Mouse (Mus musculus) G1E (cell line): Measurements from ENCODE around the gene Slc2a8.

Source experiments
- CTCF ChIP-seq: IDR thresholded peaks from 2 replicates; pipeline ENCODE4 v1.5.1; 2012; ENCODE audit warnings: low read depth, low read length, inconsistent platforms, mixed read lengths
- GATA1 ChIP-seq: IDR thresholded peaks from 2 replicates; pipeline ENCODE4 v1.6.1; 2012; ENCODE audit warnings: borderline replicate concordance, low read length, inconsistent platforms, mixed read lengths
- GATA2 ChIP-seq: IDR thresholded peaks from 2 replicates; pipeline ENCODE4 v1.6.1; 2012; ENCODE audit warnings: low read depth, low read length, inconsistent platforms, borderline replicate concordance
- POLR2AphosphoS5 ChIP-seq: IDR thresholded peaks from 2 replicates; pipeline ENCODE4 v1.6.1; 2012; ENCODE audit warnings: low read depth, low read length, inconsistent platforms; ENCODE audit not compliant: insufficient replicate concordance
- TAL1 ChIP-seq: conservative IDR thresholded peaks from 2 replicates; pipeline ENCODE4 v1.6.1; 2012; ENCODE audit warnings: low read depth, low read length, inconsistent platforms, mixed read lengths

DNA sequence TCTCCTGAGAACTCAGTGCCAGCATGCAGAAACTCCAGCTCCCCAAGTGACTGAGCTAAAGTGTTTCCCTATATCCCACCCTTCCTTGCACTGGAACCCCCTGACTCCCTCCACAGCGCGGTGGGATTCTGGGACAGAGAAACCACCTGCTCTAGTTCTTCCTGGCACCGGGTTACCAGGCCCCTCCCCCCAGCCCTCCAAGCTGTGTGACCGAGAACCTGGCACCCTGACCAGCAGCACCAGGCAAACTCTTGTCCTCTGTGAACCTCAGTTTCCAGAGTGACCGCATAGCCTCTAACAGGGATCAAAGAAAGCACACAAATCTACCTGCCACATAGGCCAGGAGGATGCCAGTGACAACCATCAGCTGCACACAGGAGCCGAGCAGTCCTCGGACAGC, 2.2 kb downstream of the Slc2a8 start:
- TF ChIP-seq CTCF (no peak), GATA1 (no peak), TAL1 (no peak), POLR2AphosphoS5 (no peak), GATA2 (no peak)
